Mouse (Mus musculus): ENCODE measurements around the gene Gtf2i.

Gene Gtf2i

DNA sequence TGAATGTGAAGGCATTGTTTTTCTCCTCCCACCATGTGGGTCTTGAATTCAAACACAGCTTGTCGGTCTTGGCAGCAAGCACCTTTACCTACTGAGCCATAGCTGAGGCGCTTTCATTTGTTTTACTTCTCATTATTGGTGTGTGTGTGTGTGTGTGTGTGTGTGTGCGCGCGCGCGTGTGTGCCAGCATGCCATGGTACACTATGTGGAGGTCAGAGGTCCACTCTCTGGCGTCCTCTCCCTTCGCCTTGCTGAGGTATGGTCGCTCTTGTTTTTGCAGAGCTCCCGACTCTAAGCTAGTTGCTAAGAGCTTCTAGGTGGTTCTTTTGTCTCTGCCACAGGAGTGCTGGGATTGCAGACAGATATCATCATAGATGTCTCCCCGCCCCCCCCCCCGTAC lies 7.8 kb upstream of the Gtf2i start:
- no peak for DNase-seq (ENCODE audit: low read depth)

DNA sequence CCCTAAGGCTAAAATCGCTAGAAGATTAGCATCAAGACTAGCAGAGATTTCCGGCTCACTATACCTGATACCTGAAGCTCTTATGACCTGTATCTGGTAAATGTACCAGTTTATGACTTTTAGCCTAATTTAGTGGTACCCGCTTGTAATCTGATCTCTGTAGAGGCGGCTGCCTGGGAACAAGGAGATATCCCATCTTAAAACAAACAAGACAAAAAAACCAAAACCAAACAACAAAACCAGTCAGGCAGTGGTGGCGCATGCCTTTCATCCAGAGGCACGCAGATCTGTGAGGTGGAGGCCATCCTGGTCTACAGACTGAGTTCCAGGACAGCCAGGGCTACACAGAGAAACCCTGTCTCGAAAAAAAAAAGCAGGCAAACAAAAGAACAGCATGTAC lies 7.1 kb upstream of the Gtf2i start:
- DNase-seq (ENCODE audit: low read depth): no peak

DNA sequence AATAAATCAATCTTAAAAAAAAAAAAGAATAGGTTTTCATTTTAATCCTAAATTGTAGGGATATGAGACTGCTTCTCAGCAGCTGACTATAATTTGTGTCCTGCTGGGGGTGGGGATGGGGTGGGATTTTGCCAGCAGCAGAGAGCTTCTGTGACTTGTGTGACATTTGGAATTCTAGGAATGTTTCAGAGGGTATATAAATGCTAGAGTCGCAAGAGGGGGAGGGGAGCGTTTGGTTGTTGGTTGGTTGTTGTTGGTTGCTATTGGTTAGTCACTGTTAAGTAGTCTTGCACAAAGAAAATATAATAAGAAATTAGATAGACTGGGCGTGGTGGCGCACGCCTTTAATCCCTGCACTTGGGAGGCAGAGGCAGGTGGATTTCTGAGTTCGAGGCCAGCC lies 4.3 kb upstream of the Gtf2i start:
- no peak for DNase-seq (ENCODE audit: low read depth)

DNA sequence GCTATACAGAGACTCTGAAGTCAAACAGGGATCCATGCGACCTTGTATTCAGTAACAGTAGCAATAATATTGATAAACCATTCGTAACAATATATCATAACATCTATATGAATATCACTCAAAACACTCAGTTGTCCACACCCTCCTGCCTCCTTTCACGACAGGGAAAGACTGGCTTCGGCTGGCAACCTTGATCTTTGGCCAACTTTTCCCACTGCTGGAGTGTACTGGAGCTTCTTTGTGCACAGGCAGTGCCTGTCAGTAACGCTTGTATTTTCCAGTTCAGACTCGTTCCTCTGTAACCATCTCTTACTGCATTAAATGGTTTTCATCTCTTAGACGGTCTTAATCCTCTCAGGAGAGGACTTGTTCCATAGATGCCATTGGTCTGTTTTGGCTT lies 2.2 kb upstream of the Gtf2i start:
- no peak for DNase-seq (ENCODE audit: low read depth)

DNA sequence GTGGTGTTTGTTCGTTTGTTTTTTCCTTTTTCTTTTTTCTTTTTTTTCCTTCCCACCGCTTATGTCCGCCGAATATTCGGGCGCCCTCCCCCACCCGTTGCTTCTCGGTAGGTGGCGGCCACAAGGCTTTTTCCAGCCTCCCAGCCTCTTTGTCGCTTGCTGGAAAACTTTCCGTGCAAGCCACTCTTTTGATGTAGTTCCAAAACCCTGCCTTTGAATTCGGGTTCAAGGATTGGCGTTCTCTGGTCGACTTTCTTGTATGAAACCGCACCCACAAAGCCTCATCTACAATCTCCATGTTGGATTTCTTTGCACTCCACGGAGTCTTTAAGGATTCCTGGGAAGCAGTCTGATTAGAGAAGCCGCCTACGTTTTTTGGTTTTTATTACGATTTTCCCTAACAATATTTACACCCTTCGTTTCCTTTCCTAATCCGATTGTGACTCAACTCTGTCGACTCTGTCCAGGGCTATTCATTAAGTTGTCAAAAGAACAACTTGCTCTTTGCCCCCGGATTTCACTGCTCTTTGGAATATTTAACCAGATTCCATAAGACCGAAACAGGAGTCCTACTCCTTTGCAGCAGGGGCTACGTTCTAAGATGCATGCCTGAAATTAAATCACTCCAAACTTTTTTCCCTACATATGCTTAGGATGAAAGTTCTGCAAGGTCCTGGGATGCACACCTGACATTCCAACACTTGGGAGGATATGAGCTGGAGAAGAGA lies 1.2 kb upstream of the Gtf2i start:
- peak; percentile 44 for DNase-seq (ENCODE audit: low read depth)

DNA sequence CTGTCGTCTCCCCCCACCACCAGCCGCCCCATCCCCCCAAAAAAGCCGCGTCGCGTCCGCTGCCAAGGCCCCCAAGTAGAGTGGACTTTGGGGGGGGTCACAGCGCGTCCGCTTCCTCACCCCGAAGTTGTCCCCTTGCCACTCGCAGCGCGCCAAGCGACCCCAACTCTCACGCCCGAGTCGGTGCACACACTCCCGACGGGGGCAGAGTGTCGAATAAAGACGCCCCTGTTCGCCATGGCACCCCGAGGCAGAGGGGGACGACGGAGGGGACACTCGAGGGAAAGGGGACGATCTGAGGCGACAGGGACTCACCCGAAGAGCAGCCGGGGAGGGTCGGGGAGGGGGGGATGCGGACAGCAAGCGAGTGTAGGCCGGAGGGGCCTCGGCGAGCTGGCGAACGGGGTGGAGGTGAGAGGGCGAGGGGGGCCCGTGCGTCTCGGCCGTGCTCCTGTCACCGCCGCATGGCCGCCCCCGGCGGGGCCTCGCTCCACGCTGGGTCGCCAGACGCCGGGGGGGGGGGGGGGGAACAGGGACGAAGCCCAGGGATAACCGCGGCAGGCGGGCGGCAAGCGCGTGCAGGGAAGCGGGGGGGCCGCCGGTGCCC lies 389 bp downstream of the Gtf2i start:
- DNase-seq (ENCODE audit: low read depth): no peak

DNA sequence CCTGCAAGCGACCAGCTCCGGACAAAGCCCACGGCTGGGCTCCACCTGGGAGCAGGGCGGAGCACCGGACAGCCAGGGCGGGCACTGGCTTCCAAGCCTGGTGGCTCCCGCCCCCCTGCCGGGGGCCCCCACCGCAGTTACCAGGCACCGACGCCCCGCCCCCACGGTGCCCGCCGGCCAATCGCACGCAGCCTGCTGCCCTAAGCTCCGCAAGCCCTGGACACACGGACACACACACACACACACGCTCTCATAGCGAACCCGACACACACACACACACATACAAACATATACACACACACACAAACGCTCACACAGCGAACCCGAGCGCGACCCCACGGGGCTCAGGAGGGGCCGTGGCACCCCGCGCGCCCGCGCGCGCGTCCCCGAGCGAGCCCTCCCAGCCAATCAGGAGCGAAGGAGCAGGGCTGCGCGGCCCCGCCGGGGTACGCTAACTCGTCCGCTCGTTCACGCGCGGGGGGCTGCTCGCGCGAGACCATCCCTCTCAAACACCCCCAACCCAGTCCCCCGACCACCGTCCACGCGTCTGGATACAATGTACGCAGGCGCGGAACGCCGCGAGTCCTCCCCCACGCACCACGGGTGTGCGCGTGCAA lies 1.0 kb downstream of the Gtf2i start:
- peak; percentile 91 for DNase-seq (ENCODE audit: low read depth)

DNA sequence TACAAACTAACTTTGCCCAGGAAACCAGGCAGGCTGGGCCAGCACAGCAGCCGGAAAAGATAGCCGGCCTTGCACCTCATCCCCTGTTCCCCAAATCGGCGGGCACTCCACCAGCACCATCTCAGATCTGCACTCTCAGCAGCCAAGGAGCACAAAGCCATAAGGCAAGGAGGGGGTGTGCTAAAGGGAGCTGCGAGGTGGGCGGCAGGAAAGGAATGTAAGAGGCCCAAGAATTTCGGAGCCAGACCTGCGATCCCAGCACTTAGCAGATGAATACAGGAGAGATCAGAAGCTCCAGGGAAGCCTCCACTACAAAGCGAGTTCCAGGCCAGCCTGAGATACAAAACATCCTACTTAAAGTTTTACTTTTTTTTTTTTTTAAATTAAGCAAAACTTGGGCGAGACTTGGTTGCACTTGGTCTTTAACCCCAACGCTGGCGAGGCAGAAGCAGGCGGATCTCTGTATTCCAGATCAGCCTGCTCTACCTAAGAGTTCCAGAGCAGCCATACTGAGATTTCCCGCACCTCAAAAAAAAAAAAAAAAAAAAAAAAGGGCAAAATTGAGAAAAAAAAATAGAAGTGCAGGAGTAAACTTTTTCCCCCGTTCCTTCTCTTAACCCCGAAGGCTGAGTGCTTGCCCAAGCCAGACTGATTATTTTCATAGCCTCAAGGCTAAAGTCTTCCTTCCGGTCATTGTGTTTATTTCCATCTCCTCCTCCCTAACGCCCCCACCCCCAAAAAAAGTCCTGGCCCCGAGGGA lies 1.7 kb downstream of the Gtf2i start:
- DNase-seq (ENCODE audit: low read depth): no peak

DNA sequence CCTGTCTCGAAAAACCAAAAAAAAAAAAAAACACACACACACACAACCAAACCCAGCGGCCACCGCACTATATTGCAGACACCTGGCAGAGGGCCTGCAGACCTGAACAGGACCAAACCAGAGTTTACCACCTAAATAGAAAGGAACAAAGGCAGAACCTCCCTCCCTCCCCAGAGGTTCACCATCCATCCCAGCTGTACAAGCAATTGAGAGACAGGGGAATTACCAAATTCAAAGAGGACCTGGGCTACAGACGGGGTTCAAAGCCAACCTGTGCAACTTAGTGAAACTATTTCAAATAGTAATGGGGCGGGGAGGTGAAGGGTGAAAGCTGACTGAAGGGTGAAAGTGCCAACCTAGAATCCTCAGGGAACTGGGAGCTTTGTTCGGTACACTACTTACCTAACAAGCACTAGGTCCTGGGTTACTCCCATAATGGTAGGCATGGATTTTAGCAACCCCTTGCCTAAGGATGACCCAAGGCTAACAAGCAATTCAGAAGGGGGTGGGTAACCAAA lies 2.6 kb downstream of the Gtf2i start:
- no peak for DNase-seq (ENCODE audit: low read depth)

DNA sequence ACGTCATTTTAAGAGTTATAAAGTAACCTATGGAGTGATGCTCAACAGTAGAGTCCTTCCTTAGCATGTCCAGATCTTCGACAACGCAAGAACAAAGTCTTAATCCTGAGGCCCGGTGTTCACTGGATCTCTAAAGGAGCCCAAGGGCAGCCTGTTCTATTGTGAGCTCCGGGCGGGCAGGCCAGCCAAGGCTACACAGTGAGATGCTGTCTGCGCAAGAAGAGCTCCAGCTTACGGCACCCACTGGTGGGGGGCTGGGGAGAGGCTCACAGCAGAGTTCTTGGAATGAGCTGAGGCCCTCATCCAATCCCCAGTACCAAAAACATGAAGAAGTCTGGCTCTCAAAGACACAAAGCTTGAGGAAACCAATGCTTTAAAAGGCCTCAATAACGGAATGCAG lies 4.4 kb downstream of the Gtf2i start:
- DNase-seq (ENCODE audit: low read depth): no peak

DNA sequence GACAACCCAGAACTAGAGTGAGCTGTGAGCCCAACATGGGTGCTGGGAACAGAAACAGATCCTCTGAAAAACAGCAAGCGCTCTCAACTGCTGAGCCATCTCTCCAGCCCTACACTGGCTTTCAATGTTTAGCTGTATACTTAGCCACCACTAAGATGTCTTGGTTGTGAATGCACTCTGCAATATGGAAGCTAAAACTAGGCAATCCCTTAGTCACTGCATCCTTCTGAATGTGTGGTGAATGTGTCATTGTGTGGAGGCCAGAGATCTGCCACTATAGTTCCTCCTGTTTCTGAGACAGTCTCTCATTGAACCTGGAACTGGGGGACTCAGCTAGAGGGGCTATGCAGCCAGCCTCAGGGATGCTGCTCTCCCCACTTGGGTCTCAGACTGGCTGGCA lies 5.2 kb downstream of the Gtf2i start:
- DNase-seq (ENCODE audit: low read depth): no peak

DNA sequence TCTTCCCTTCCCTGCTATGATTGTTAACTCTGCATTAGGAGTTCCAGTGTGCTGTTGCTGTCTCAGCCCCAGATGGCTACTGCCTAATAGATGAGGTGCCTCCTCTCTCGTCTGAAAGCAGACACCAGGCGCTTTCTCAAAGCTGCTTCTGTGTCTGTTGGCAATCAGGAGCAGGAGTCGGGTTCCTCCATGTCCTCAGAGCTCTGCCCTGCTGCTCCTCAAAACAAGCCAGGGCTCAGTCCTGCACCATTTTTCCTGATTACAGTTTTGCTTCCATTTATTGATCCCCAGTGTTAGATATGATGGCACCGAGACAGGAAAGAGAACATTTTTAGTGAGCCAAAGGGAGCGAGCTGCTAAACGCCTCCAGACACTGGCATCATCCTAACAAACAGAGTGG lies 9.9 kb downstream of the Gtf2i start:
- no peak for DNase-seq (ENCODE audit: low read depth)

DNA sequence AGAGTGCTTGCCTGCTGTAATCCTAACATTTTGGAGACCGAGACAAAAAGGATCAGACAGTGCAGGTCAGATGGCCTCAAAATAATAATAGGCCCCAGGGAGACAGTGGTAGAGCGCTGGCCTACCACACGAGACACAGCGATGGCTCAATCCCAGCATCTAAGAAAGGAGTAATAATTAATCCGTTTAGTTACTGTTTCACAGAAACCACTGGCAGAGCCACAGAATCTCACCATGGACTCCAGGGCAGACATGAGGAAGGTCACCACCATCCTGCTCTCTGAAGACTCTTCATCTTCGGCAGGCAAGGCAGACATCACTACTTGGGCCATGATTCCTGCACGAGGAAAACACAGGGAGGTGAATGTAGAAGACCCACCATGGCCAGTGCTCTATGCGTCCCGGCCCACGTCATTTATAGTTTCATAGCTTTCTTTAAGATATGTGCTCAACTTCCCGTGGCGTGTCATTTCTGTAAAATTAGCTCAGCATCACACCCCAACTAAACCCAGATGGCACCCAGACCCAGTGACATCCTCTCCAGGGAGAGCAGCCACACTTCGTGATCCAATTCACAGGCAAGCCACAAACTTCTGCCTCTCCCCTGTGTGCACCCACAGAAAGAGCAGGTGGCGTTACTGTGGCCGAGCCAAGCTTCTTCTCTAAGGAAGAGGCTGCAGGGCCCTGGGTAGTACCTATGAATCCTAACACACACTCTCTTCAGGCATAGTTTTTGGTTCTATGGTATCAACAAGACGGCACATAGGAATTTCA lies 19.1 kb downstream of the Gtf2i start:
- no peak for DNase-seq (ENCODE audit: low read depth)

DNA sequence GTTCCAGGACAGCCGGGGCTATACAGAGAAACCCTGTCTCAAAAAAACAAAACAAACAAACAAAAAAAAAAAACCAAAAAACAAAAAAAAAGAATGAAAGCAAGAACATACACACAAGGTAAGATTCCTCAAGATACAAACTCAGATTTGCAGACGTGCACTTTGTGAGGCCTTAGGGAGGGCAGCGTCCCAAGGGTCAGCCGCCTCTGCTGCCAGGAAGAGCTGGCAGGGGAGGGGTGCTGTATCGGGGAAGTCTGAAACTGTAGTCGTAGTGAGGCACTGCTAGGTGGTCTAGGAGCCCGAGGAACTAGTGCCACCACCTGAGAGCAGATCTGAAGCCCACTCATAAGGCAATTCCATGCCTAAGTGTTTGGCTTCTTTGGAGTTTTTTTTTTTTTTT lies 20.0 kb downstream of the Gtf2i start:
- DNase-seq (ENCODE audit: low read depth): no peak

DNA sequence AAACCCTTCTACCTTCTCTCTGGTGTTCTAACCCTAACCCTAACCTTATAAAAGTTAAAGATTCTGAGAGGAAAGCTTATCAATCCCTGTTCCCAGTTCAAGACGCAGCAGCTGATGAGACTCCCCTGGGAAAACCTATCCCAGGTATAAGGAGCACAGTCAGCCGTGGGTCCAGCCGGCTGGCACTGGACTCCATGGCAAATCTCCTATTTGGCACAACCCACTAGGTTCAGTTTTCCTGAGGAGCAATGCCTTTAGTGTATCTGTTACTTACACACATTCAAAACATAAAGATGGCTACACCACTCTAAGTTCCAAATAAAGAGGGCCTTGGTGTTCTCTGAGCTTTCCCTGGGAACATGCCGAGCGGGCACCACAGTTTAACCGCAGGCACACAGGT lies 23.5 kb downstream of the Gtf2i start:
- DNase-seq (ENCODE audit: low read depth): no peak

DNA sequence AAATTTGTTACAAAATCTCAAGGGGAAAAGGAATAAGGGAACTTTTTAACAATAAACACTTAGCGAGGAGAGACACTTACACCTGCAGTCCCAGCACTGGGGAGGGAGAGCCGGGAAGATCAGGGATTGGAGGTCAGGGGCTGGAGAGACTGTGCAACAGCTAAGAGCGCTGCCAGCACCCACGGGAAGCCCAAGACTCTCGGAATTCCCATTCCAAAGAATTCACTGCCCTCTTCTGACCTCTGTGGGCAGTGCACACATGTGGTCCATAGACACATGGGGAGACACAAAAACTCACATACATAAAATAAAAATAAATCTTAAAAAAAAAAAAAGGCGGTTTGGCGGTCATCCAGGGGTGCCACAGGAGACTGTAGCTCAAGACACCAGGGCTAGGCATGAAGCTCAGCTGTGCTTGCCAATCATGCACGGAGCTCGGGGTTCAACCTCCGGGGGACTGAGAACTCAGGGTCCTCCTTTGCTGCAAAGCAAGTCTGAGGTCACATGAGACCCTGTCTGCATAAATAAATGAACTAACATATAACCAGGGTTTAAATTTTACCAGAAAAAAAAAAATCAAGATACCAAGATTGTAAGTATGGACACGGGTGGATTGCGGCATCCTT lies 24.5 kb downstream of the Gtf2i start:
- DNase-seq (ENCODE audit: low read depth): no peak

DNA sequence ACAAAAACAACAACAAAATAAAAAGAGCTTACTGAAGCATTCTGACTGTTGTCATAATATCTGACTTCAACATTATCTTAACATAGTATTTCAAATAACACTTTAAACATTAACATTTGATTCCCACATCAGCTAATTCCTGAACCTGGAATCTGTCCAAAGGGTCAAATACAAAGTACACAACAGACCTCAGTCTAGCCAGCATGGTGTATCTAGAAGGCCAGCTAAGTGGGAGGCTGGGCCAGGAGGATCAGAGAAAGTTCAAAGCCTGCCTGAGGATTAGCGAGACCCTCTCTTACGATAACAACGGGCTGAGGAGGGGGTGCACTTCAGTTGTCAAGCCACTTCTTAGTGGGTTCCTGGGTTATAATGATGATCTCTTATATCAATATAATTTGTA lies 26.5 kb downstream of the Gtf2i start:
- no peak for DNase-seq (ENCODE audit: low read depth)

DNA sequence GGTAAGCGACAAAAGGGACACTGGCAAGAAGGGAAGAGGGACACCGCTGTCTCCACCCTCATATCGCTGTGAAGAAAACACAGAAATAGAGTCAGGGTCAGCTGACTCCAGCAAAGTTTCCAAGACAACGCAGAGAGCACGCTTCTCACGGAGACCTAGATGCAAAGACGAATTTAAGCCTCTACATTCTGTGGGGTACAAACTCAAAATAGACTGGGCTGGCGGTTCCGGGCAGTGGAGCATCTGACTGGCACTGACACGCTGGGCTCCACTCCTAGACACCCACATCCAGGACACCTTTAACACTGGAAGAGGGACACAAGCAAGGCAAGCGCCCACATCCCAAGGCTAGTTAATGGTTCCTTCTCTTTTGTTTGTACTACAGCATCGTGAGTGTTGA lies 29.6 kb downstream of the Gtf2i start:
- DNase-seq (ENCODE audit: low read depth): no peak

DNA sequence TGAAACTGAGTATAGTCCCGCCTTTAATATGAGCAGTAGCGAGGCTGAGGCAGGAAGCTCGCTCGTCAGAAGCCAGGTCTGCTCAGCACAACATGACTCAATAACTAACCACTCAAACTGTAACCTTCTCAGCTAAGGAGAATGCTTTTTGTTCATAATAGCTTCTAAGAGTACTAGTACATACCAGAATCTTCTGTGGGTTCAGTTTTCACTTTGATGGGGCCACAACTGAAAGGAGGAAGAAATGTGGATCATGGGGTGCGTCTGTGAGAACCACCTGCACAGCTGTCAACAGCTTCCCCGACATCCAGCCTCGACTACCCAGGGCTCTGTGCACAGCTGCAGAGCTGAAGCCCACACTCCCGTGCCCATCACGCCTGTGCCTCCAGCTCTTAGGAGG lies 32.0 kb downstream of the Gtf2i start:
- no peak for DNase-seq (ENCODE audit: low read depth)

DNA sequence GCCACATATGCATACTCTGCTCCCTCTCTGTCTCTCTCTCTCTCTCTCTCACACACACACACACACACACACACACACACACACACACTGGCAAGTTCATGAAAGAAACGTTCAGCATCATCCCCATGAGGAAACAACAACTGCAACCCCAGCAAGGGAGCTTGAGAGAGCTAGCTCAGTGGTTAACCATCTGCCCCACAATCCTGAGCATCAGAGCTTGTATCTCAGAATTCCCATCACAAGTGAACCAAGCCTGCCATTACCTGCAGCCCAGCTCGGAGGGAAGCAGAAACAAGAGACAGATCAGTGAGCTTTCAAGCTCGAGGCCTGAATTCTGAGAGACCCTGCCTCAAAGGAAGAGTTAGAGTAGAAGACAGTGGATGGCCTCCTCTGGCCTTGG lies 32.5 kb downstream of the Gtf2i start:
- no peak for DNase-seq (ENCODE audit: low read depth)

DNA sequence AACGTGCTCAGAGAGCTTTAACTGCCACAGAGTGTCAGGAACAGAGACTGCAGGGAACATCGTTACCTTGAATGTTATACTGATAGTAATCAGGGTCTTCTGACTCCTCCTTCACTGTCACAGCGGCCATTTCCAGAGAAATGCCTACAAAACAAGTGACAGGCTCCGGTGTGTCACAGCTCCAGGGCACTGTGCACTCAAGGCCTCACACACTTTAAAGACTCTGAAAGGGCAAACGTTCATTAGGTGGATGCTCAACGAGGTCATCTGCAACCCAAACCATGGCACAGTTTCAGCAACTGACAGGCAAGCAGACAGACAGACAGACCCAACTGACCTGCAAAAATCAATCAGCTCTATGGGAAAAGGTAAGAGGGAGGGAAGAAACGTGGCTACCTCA lies 35.2 kb downstream of the Gtf2i start:
- no peak for DNase-seq (ENCODE audit: low read depth)

DNA sequence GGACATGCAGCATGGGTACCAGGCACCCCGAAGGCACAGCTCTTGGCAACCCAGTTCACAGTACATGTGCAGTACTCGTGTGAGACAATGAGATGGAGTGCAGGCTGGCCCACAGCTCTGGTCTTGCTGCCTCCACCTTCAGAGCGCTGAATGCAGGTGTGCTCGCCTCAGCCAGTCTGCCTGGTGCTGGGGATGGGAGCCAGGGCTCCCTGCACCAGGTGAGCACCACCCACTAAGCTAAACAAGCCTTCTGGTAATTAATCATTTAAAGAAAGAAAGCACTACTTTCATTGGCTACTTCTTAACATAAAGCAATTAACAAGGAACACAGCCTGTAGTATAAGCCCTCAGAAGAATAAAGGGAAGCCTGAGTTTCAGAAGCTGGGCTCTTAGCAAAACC lies 37.5 kb downstream of the Gtf2i start:
- DNase-seq (ENCODE audit: low read depth): no peak
